Mouse (Mus musculus) midbrain, embryonic 13.5 days (tissue): Measurements from ENCODE around the gene Gm45717. TPM values are rescaled to one million over a fixed set of nuclear protein-coding genes. Genes with fewer than 3 reads are reported as not detected.

ENCODE experiments used
- ATAC-seq: fragments of 200-750 bp; cut with Nextera tagmentation; 2 replicates; pipeline ENCODE4 v1.8.0; 2017; ENCODE audit warnings: mild to moderate bottlenecking, moderate TSS enrichment, moderate library complexity
- H3K27ac ChIP-seq: fragments of 300-500 bp; sonication (generic); 2 replicates; pipeline ENCODE4 v1.5.1; 2015; ENCODE audit warnings: inconsistent platforms, mild to moderate bottlenecking, moderate library complexity
- H3K27me3 ChIP-seq: fragments of 300-500 bp; sonication (generic); 2 replicates; pipeline ENCODE4 v1.6.1; 2015; ENCODE audit warnings: mild to moderate bottlenecking, inconsistent platforms
- H3K36me3 ChIP-seq: fragments of 300-500 bp; sonication (generic); 2 replicates; pipeline ENCODE4 v1.6.1; 2015; ENCODE audit warnings: mild to moderate bottlenecking, inconsistent platforms
- H3K4me1 ChIP-seq: fragments of 300-500 bp; sonication (generic); replicated peaks from 2 replicates; pipeline ENCODE4 v1.6.1; 2015; ENCODE audit warnings: inconsistent platforms
- H3K4me2 ChIP-seq: fragments of 300-500 bp; sonication (generic); replicated peaks from 2 replicates; pipeline ENCODE4 v1.6.1; 2015; ENCODE audit warnings: moderate library complexity, mild to moderate bottlenecking, inconsistent platforms
- H3K4me3 ChIP-seq: fragments of 300-500 bp; sonication (generic); replicated peaks from 2 replicates; pipeline ENCODE4 v1.5.1; 2015; ENCODE audit warnings: mild to moderate bottlenecking, inconsistent platforms
- H3K9ac ChIP-seq: fragments of 300-500 bp; sonication (generic); replicated peaks from 2 replicates; pipeline ENCODE4 v1.6.1; 2015; ENCODE audit warnings: mild to moderate bottlenecking, inconsistent platforms
- H3K9me3 ChIP-seq: fragments of 300-500 bp; sonication (generic); 2 replicates; pipeline ENCODE4 v1.6.1; 2016; ENCODE audit warnings: mild to moderate bottlenecking, inconsistent platforms
- WGBS: fragments of 180-500 bp; shearing (Covaris S2); methylation state at CpG from one replicate; pipeline ENCODE4 v1.1.7; 2015; 5-methylcytosine and 5-hydroxymethylcytosine counted together
- polyA plus RNA-seq: library from polyadenylated mRNA; unstranded; fragments of >200 nt; fragmentation: Nextera tagmentation; extraction: Ambion mirVana; gene quantifications from 2 replicates; pipeline ENCODE4 v1.2.1, GENCODE M21; 2015

The Gm45717 gene
- polyA plus RNA-seq, 1 experiment from 2014 or later, result not detected

- Histone ChIP-seq H3K27me3 (peaks cover 13% of the 10 kb centered on the region; the same call in 1 of the 2 replicates), H3K4me3 (no peak overlapping the region), H3K9ac (no peak overlapping the region), H3K4me1 (peaks cover 14% of the 10 kb centered on the region), H3K9me3 (no peaks in the 10 kb centered on the region), H3K36me3 (no peaks in the 10 kb centered on the region), H3K27ac (no peak overlapping the region), H3K4me2 (no peak overlapping the region)
- WGBS, result 14% methylated on average over 8 of the region's 8 CpGs
- no peak for ATAC-seq
Observed at GRCm38 (mm10) chr7:140939669-140940171, 16.0 kb downstream of the Gm45717 start.

GRCm38 (mm10) chr7:140938896-140939295 is 16.8 kb downstream of the Gm45717 start:
- Histone ChIP-seq H3K9me3 (no peaks in the 10 kb centered on the region), H3K27me3 (peaks cover 13% of the 10 kb centered on the region; the same call in 1 of the 2 replicates), H3K36me3 (no peaks in the 10 kb centered on the region), H3K27ac (no peak overlapping the region), H3K4me2 (no peak overlapping the region), H3K4me3 (no peak overlapping the region), H3K4me1 (peaks cover 14% of the 10 kb centered on the region), H3K9ac (no peak overlapping the region)
- ATAC-seq, result no peak
- 22% methylated on average over 2 of the region's 2 CpGs for WGBS

- WGBS, result 40% methylated on average over 3 of the region's 3 CpGs
- Histone ChIP-seq H3K4me2 (no peak overlapping the region), H3K36me3 (no peaks in the 10 kb centered on the region), H3K27me3 (peaks cover 13% of the 10 kb centered on the region; the same call in 1 of the 2 replicates), H3K4me1 (peaks cover 14% of the 10 kb centered on the region), H3K9me3 (no peaks in the 10 kb centered on the region), H3K9ac (no peak overlapping the region), H3K4me3 (no peak overlapping the region), H3K27ac (no peak overlapping the region)
- ATAC-seq, result no peak
Observed at GRCm38 (mm10) chr7:140938436-140938835, 17.3 kb downstream of the Gm45717 start.

GRCm38 (mm10) chr7:140927181-140927580 is 28.6 kb downstream of the Gm45717 start:
- ATAC-seq, result no peak
- Histone ChIP-seq H3K4me1 (peaks cover 16% of the 10 kb centered on the region), H3K9me3 (no peaks in the 10 kb centered on the region), H3K27ac (no peak overlapping the region), H3K9ac (no peak overlapping the region), H3K4me3 (no peak overlapping the region), H3K4me2 (no peak overlapping the region), H3K36me3 (no peaks in the 10 kb centered on the region), H3K27me3 (peaks cover 37% of the 10 kb centered on the region)
- 92% methylated on average over 6 of the region's 6 CpGs for WGBS

GRCm38 (mm10) chr7:140923070-140923775 is 32.5 kb downstream of the Gm45717 start:
- 0 out of 2 replicates have a peak, but pooled peaks have one; percentile 45 for ATAC-seq

GRCm38 (mm10) chr7:140922398-140923069 is 33.2 kb downstream of the Gm45717 start:
- H3K4me2 ChIP-seq, result peak overlapping the region; percentile 89

More at GRCm38 (mm10) chr7:140923070-140923775, 32.5 kb downstream of the Gm45717 start:
- no peaks in the 10 kb centered on the region for H3K36me3 ChIP-seq
- peaks cover 71% of the 10 kb centered on the region for H3K27me3 ChIP-seq
- 18% methylated on average over 30 of the region's 30 CpGs for WGBS
- peaks cover 20% of the 10 kb centered on the region for H3K4me1 ChIP-seq
- H3K9me3 ChIP-seq, result no peaks in the 10 kb centered on the region
- no peak overlapping the region for H3K27ac ChIP-seq
- H3K9ac ChIP-seq, result peak overlapping the region; percentile 58
- H3K4me2 ChIP-seq, result peak overlapping the region; percentile 89
- H3K4me3 ChIP-seq, result peak overlapping the region; percentile 50

GRCm38 (mm10) chr7:140921225-140921975 is 34.3 kb downstream of the Gm45717 start:
- H3K36me3 ChIP-seq, result no peaks in the 10 kb centered on the region
- H3K4me1 ChIP-seq, result peaks cover 20% of the 10 kb centered on the region
- no peak overlapping the region for H3K27ac ChIP-seq
- H3K4me3 ChIP-seq, result 0 out of 2 replicates have a peak overlapping the region, but pooled peaks have one; percentile 50
- H3K27me3 ChIP-seq, result peaks cover 71% of the 10 kb centered on the region
- no peak overlapping the region for H3K9ac ChIP-seq
- 27% methylated on average over 22 of the region's 22 CpGs for WGBS
- H3K4me2 ChIP-seq, result peak overlapping the region; percentile 89; the same call in 1 of the 2 replicates
- no peak for ATAC-seq
- H3K9me3 ChIP-seq, result no peaks in the 10 kb centered on the region

More at GRCm38 (mm10) chr7:140922398-140923069, 33.2 kb downstream of the Gm45717 start:
- Histone ChIP-seq H3K9me3 (no peaks in the 10 kb centered on the region), H3K27me3 (peaks cover 71% of the 10 kb centered on the region), H3K4me1 (peaks cover 20% of the 10 kb centered on the region), H3K36me3 (no peaks in the 10 kb centered on the region), H3K9ac (peak overlapping the region; percentile 58), H3K27ac (no peak overlapping the region), H3K4me3 (peak overlapping the region; percentile 50)
- WGBS, result under 1% methylated on average over 49 of the region's 49 CpGs
- ATAC-seq, result peak; percentile 63

GRCm38 (mm10) chr7:140920418-140921029 is 35.2 kb downstream of the Gm45717 start, which contains the start of gene Nlrp6:
Gene Nlrp6, plus strand, starts transcription at chr7:140920902.
- no peak within 1 kb of the TSS for H3K27ac ChIP-seq
- no peaks in the 10 kb centered on the region for H3K36me3 ChIP-seq
- 0 out of 2 replicates have a peak within 1 kb of the TSS, but pooled peaks have one; percentile 50 for H3K4me3 ChIP-seq
- no peak within 1 kb of the TSS for H3K4me2 ChIP-seq
- no peak within 1 kb of the TSS for H3K9ac ChIP-seq
- H3K9me3 ChIP-seq, result no peaks in the 10 kb centered on the region
- ATAC-seq, result no peak
- WGBS, result 79% methylated on average over 8 of the region's 8 CpGs
- H3K4me1 ChIP-seq, result peaks cover 20% of the 10 kb centered on the region
- H3K27me3 ChIP-seq, result peaks cover 67% of the 10 kb centered on the region

GRCm38 (mm10) chr7:140919911-140920310 is 35.8 kb downstream of the Gm45717 start:
- Histone ChIP-seq H3K9me3 (no peaks in the 10 kb centered on the region), H3K27ac (no peak overlapping the region), H3K4me2 (no peak overlapping the region), H3K27me3 (peaks cover 61% of the 10 kb centered on the region), H3K4me1 (peaks cover 20% of the 10 kb centered on the region), H3K9ac (no peak overlapping the region), H3K4me3 (no peak overlapping the region), H3K36me3 (no peaks in the 10 kb centered on the region)
- ATAC-seq, result no peak
- WGBS, result 78% methylated on average over 4 of the region's 4 CpGs

- WGBS, result 88% methylated on average over 8 of the region's 8 CpGs
- no peak overlapping the region for H3K4me3 ChIP-seq
Observed at GRCm38 (mm10) chr7:140914031-140914690, 41.6 kb downstream of the Gm45717 start.

More at GRCm38 (mm10) chr7:140914031-140914690, 41.6 kb downstream of the Gm45717 start:
- Histone ChIP-seq H3K27me3 (peaks cover 6% of the 10 kb centered on the region), H3K9ac (no peak overlapping the region), H3K36me3 (no peaks in the 10 kb centered on the region), H3K9me3 (no peaks in the 10 kb centered on the region), H3K4me2 (no peak overlapping the region), H3K4me1 (no peaks in the 10 kb centered on the region; the same call in 1 of the 2 replicates), H3K27ac (no peak overlapping the region)
- ATAC-seq, result no peak
